Mouse (Mus musculus) heart, postnatal 4 days (tissue): Measurements from ENCODE around the gene Ccpg1os. TPM values are rescaled to one million over a fixed set of nuclear protein-coding genes. Genes with fewer than 3 reads are reported as not detected.

Experiments
- DNase-seq: peaks from one replicate; pipeline ENCODE4 v3.0.0; 2021
- total RNA-seq, 2 experiments: library from RNA; stranded (reverse); gene quantifications; 2 replicates each; pipeline ENCODE4 v1.2.3; 2021

Ccpg1os gene
- 1 to 10 TPM; 4.6 to 5.3 TPM for total RNA-seq

GRCm38 (mm10) chr9:72985250-72986220 lies at the start of gene Ccpg1os, which contains the start of gene Ccpg1:
TSS of gene Ccpg1os (minus strand) at chr9:72985382.
TSS of gene Ccpg1 (plus strand) at chr9:72985429.
- DNase-seq = peak; percentile 96

GRCm38 (mm10) chr9:73033406-73033805 lies 48.2 kb upstream of the Ccpg1os start:
- DNase-seq = no peak

GRCm38 (mm10) chr9:73031421-73031820 lies 46.2 kb upstream of the Ccpg1os start:
- no peak for DNase-seq

- DNase-seq = no peak
Observed at GRCm38 (mm10) chr9:73030443-73030842, 45.3 kb upstream of the Ccpg1os start.

GRCm38 (mm10) chr9:73025818-73026636 lies 40.8 kb upstream of the Ccpg1os start:
- DNase-seq = peak; percentile 22

- no peak for DNase-seq
Observed at GRCm38 (mm10) chr9:73020566-73021097, 35.5 kb upstream of the Ccpg1os start.

- no peak for DNase-seq
Observed at GRCm38 (mm10) chr9:73019841-73020240, 34.7 kb upstream of the Ccpg1os start.

GRCm38 (mm10) chr9:73014724-73015123 lies 29.5 kb upstream of the Ccpg1os start:
- DNase-seq = no peak

- DNase-seq = no peak
Observed at GRCm38 (mm10) chr9:73012629-73013028, 27.4 kb upstream of the Ccpg1os start.

- no peak for DNase-seq
Observed at GRCm38 (mm10) chr9:73008384-73008783, 23.2 kb upstream of the Ccpg1os start.

- DNase-seq = peak; percentile 12
Observed at GRCm38 (mm10) chr9:73006175-73006574, 21.0 kb upstream of the Ccpg1os start.

GRCm38 (mm10) chr9:73005106-73005505 lies 19.9 kb upstream of the Ccpg1os start:
- DNase-seq = no peak

GRCm38 (mm10) chr9:73004076-73004475 lies 18.9 kb upstream of the Ccpg1os start:
- no peak for DNase-seq

GRCm38 (mm10) chr9:73002177-73002576 lies 17.0 kb upstream of the Ccpg1os start:
- DNase-seq = no peak

- no peak for DNase-seq
Observed at GRCm38 (mm10) chr9:73001314-73002011, 16.3 kb upstream of the Ccpg1os start.

GRCm38 (mm10) chr9:73000487-73000886 lies 15.3 kb upstream of the Ccpg1os start:
- DNase-seq = no peak

- DNase-seq = no peak
Observed at GRCm38 (mm10) chr9:72996806-72997205, 11.6 kb upstream of the Ccpg1os start.

GRCm38 (mm10) chr9:72996167-72996566 lies 11.0 kb upstream of the Ccpg1os start:
- no peak for DNase-seq

- no peak for DNase-seq
Observed at GRCm38 (mm10) chr9:72992576-72992975, 7.4 kb upstream of the Ccpg1os start.

- DNase-seq = no peak
Observed at GRCm38 (mm10) chr9:72991420-72991819, 6.2 kb upstream of the Ccpg1os start.

GRCm38 (mm10) chr9:72988706-72989105 lies 3.5 kb upstream of the Ccpg1os start:
- DNase-seq = no peak

- no peak for DNase-seq
Observed at GRCm38 (mm10) chr9:72987703-72988102, 2.5 kb upstream of the Ccpg1os start.
